Mouse (Mus musculus) neural tube, embryonic 14.5 days (tissue): ENCODE results near the gene Gm2a. TPM values are rescaled to one million over a fixed set of nuclear protein-coding genes. Genes with fewer than 3 reads are reported as not detected.
"Not testable (repeated sequence)": the region's sequence is repeated elsewhere in the genome, so short reads cannot be mapped to it uniquely, and the experiment has no call there.

Source experiments
- ATAC-seq: fragments of 200-750 bp; cut with Nextera tagmentation; 2 replicates; pipeline ENCODE4 v1.8.0; 2017; ENCODE audit warnings: low read depth, mild to moderate bottlenecking, moderate TSS enrichment, moderate library complexity
- H3K27ac ChIP-seq: fragments of 300-500 bp; sonication (generic); 2 replicates; pipeline ENCODE4 v1.5.1; 2014; ENCODE audit warnings: low read depth, mild to moderate bottlenecking, control low read depth, low read length, moderate library complexity, mixed read lengths
- H3K27me3 ChIP-seq: fragments of 300-500 bp; sonication (generic); 2 replicates; pipeline ENCODE4 v1.6.1; 2014; ENCODE audit warnings: low read length; ENCODE audit not compliant: control insufficient read depth, insufficient read depth
- H3K36me3 ChIP-seq: fragments of 300-500 bp; sonication (generic); 2 replicates; pipeline ENCODE4 v1.6.1; 2014; ENCODE audit warnings: low read length, mixed read lengths; ENCODE audit not compliant: control insufficient read depth, insufficient read depth
- H3K4me1 ChIP-seq: fragments of 300-500 bp; sonication (generic); 2 replicates; pipeline ENCODE4 v1.6.1; 2014; ENCODE audit warnings: low read length; ENCODE audit not compliant: control insufficient read depth, insufficient read depth
- H3K4me2 ChIP-seq: fragments of 300-500 bp; sonication (generic); 2 replicates; pipeline ENCODE4 v1.6.1; 2014; ENCODE audit warnings: mild to moderate bottlenecking, low read depth, low read length, control low read depth
- H3K4me3 ChIP-seq: fragments of 300-500 bp; sonication (generic); 2 replicates; pipeline ENCODE4 v1.5.1; 2014; ENCODE audit warnings: low read depth, low read length, control low read depth, mixed read lengths
- H3K9ac ChIP-seq: fragments of 300-500 bp; sonication (generic); replicated peaks from 2 replicates; pipeline ENCODE4 v1.6.1; 2014; ENCODE audit warnings: low read depth, mild to moderate bottlenecking, control low read depth, low read length, mixed read lengths
- H3K9me3 ChIP-seq: fragments of 300-500 bp; sonication (generic); 2 replicates; pipeline ENCODE4 v1.6.1; 2016; ENCODE audit warnings: low read length; ENCODE audit not compliant: control insufficient read depth
- WGBS: fragments of 180-500 bp; shearing (Covaris S2); extraction: QIAGEN DNeasy Blood & Tissue Kit; methylation state at CpG from one replicate; pipeline ENCODE4 v1.1.7; 2014; 5-methylcytosine and 5-hydroxymethylcytosine counted together
- polyA plus RNA-seq: library from polyadenylated mRNA; unstranded; fragments of >200 nt; fragmentation: Nextera tagmentation; extraction: Ambion mirVana; gene quantifications from 2 replicates; pipeline ENCODE4 v1.2.1, GENCODE M21; 2014

The Gm2a gene
- polyA plus RNA-seq, 1 experiment from 2014 or later = 32.5 TPM

DNA sequence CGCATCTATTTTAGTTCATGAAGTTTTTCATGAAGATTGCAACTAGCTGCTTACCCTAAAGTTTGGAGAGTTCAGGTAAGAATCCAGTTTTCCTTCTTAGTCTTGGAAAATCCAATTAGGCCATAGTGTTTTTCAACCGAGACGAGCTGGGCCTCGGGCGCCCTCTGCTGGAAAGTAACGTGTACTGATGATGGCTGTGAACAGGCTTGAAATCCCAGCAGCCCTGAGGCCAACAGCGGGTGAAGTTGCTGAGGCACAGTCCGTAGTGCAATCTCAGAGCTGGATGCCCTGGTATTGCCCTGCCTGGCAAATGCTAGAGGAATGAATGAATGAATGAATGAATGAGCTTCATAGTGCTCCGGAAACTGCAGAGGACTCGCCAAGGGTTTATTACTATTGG is 10.9 kb upstream of the Gm2a start:
- H3K27me3 ChIP-seq = no peaks in the 10 kb centered on the region
- no peak overlapping the region for H3K27ac ChIP-seq
- no peak overlapping the region for H3K4me3 ChIP-seq
- H3K36me3 ChIP-seq = no peaks in the 10 kb centered on the region
- H3K9ac ChIP-seq = no peak overlapping the region
- H3K9me3 ChIP-seq = no peaks in the 10 kb centered on the region
- no peak overlapping the region for H3K4me2 ChIP-seq
- ATAC-seq = peak; percentile 72; the same call in 1 of the 2 replicates
- no peaks in the 10 kb centered on the region for H3K4me1 ChIP-seq
- WGBS = 4% methylated on average over 10 of the region's 10 CpGs

DNA sequence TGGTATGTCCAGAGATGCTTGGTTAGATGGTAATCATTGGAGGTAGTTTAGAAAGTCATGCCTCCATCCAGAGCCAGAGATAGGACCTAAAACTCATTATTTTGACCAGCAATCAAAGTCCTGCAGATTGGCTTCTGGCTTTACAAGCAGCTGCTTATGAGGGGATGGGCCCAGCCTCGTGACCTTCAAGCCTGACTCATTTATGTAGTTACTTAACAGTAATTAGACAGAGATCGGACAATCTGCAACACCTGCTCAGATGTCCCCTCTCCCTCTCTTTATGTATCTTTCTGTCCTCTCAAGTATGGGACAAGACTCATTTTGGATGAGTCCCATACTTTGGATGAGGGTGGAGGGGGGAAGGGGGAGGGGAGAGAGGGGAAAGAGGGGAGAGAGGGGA is 8.0 kb upstream of the Gm2a start:
- Histone ChIP-seq H3K4me2 (no peak overlapping the region), H3K36me3 (no peaks in the 10 kb centered on the region), H3K4me3 (no peak overlapping the region), H3K27me3 (no peaks in the 10 kb centered on the region), H3K4me1 (no peaks in the 10 kb centered on the region), H3K9ac (no peak overlapping the region), H3K9me3 (no peaks in the 10 kb centered on the region), H3K27ac (no peak overlapping the region)
- ATAC-seq = no peak
- WGBS = 83% methylated on average over 2 of the region's 2 CpGs

- Histone ChIP-seq H3K9me3 (no peaks in the 10 kb centered on the region), H3K4me2 (no peak overlapping the region), H3K4me1 (no peaks in the 10 kb centered on the region), H3K36me3 (no peaks in the 10 kb centered on the region), H3K4me3 (no peak overlapping the region), H3K27ac (no peak overlapping the region), H3K9ac (no peak overlapping the region), H3K27me3 (no peaks in the 10 kb centered on the region)
- no peak for ATAC-seq
- WGBS = 89% methylated on average over 7 of the region's 7 CpGs
Observed at GRCm38 (mm10) chr11:55093096-55093495, 4.8 kb upstream of the Gm2a start.

DNA sequence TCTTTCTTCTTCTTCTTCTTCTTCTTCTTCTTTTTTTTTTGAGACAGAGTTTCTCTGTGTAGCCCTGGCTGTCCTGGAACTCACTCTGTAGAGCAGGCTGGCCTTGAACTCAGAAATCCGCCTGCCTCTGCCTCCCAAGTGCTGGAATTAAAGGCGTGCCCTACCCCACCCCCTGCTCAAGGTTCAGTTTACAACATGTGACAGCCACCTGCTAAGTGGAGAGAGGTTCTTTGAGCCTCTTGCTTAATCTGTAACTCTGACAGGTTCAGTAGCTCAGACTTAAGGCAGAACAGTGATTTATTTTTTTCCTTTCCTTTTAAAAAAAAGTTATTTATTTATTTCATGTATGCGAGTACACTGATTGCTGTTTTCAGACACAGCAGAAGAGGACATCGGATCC is 1.6 kb upstream of the Gm2a start:
- H3K27ac ChIP-seq, H3K36me3 ChIP-seq, H3K27me3 ChIP-seq, H3K4me1 ChIP-seq, ATAC-seq, H3K4me2 ChIP-seq, H3K9me3 ChIP-seq, H3K9ac ChIP-seq, H3K4me3 ChIP-seq: not testable (repeated sequence)
- WGBS = 86% methylated on average over 4 of the region's 4 CpGs

DNA sequence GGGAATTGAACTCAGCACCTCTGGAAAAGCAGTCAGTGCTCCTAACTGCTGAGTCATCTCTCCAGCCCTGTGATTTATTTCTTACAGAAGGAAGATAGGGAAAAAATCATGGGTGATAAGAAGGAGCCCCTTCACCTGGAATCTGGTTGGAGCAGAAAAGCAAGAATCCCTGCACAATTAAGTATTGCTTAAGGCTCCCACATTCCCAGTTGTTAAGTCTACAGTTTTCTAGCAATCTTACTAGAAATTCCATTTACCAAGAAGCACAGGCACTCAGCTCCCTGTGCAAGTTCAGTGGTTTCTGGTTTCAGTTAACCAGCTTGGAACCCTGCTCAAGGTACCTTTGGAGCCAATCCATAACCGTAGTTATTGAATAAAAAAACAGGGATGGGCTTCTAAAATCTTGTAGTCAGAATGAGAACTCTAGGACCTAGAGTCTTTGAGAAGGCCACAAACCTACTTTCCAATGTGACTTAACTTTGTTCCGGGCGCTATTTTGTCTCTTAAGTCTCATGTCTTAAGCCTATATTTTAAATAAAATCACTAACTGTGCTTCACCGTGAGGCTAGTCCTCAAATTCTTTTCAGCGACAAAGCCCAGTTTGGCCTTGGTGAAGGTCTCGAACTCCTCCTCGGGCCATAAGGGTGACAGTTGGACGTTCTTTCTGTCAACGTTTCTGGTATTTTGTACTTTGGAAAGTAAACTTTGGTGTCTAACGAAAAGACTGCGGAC is 1.0 kb upstream of the Gm2a start:
- Histone ChIP-seq H3K4me2 (peak overlapping the region; percentile 57), H3K9me3 (no peaks in the 10 kb centered on the region), H3K9ac (no peak overlapping the region), H3K4me1 (no peaks in the 10 kb centered on the region), H3K27ac (no peak overlapping the region), H3K27me3 (no peaks in the 10 kb centered on the region), H3K36me3 (no peaks in the 10 kb centered on the region), H3K4me3 (peak overlapping the region; percentile 41)
- ATAC-seq = no peak
- 42% methylated on average over 11 of the region's 11 CpGs for WGBS

- WGBS = 13% methylated on average over 24 of the region's 24 CpGs
Observed at GRCm38 (mm10) chr11:55098189-55098915, 437 bp downstream of the Gm2a start.

DNA sequence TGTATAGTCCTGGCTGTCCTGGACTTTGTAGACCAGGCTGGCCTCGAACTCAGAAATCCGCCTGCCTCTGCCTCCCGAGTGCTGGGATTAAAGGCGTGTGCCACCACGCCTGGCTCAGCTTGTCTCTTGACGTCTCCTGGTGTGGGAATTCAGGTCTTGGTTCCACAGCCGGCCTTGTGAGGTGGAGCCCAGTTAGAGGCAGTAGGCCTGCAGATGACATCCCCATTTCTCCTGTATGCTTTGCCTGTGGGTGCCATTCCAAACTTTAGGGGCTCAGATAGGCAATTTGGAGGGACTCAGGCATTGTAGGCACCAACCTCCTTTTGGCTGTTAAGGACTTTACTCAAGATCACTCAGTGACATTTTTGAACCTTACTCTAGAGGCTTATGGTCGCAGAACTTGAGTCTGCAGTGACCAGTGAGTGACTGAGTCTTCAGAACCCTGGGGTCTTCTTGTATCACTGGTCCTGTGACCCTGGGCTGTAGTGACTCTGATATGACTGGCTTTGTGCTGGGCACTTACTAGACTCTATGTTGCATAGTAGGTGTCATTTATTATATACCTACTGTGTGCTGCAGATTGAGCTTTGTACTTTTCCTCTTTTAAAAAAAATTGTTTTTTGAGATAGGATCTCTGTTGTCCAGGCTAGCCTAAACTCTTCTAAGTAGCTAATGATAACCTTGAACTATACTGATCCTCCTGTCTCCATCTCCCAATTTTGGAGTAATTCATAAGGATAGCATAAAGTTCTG is 1.3 kb downstream of the Gm2a start:
- H3K36me3 ChIP-seq = no peaks in the 10 kb centered on the region
- no peak overlapping the region for H3K9ac ChIP-seq
- H3K4me3 ChIP-seq = 0 out of 2 replicates have a peak overlapping the region, but pooled peaks have one; percentile 41
- H3K4me1 ChIP-seq = no peaks in the 10 kb centered on the region
- H3K9me3 ChIP-seq = no peaks in the 10 kb centered on the region
- WGBS = 94% methylated on average over 8 of the region's 8 CpGs
- no peak for ATAC-seq
- H3K27me3 ChIP-seq = no peaks in the 10 kb centered on the region
- H3K4me2 ChIP-seq = no peak overlapping the region; the same call in 1 of the 2 replicates
- no peak overlapping the region for H3K27ac ChIP-seq

More at GRCm38 (mm10) chr11:55098189-55098915, 437 bp downstream of the Gm2a start:
- peak; percentile 81 for ATAC-seq
- H3K27ac ChIP-seq = peak overlapping the region; percentile 46
- no peaks in the 10 kb centered on the region for H3K27me3 ChIP-seq
- H3K4me1 ChIP-seq = no peaks in the 10 kb centered on the region
- no peaks in the 10 kb centered on the region for H3K36me3 ChIP-seq
- H3K9ac ChIP-seq = peak overlapping the region; percentile 62
- no peaks in the 10 kb centered on the region for H3K9me3 ChIP-seq
- peak overlapping the region; percentile 41 for H3K4me3 ChIP-seq
- H3K4me2 ChIP-seq = peak overlapping the region; percentile 57

DNA sequence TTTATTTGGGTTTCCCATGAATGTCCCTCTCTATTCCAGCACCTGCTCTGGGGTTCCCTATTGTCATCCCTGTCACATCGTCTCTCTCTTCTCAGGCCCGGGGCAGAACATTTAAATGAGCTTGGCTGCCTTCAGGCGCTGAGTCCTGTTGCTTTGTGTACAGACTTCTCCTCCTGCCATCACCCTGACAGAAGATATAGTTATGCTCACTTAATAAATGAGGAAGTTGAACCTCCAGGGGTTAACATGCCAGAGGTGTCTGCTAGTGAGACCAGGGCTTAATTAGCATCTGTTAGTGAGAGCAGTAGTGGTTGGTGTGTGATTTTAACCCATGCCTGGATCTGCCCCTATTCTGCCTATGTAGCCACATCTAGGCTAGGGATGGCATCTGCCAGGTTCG is 2.0 kb downstream of the Gm2a start:
- WGBS = 41% methylated on average over 4 of the region's 4 CpGs
- H3K9ac ChIP-seq = no peak overlapping the region
- no peak overlapping the region for H3K4me2 ChIP-seq

DNA sequence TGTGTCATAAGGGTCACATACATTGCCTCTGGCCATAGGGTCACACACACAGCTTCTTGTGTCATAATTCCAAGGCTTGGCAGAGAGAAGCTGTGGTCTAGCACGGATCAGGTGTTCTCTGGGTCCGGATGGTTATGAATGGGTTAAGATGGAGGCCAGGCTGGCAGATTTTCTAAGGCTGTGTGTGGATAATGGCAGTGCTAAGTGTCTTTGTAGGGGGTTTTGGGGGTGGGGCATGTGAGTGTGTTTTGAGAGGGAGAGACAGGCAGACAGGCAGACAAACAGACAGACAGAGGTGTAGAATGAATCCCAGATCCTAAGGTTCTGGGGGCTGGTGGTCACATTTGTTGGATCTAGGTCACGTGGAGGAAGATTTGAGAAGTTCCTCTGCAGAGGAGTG is 4.1 kb downstream of the Gm2a start:
- Histone ChIP-seq H3K27ac (no peak overlapping the region), H3K9ac (no peak overlapping the region), H3K9me3 (no peaks in the 10 kb centered on the region), H3K4me1 (no peaks in the 10 kb centered on the region), H3K4me2 (no peak overlapping the region), H3K36me3 (no peaks in the 10 kb centered on the region), H3K4me3 (no peak overlapping the region), H3K27me3 (no peaks in the 10 kb centered on the region)
- no peak for ATAC-seq
- 93% methylated on average over 3 of the region's 3 CpGs for WGBS

More for the DNA sequence above, 2.0 kb downstream of the Gm2a start:
- Histone ChIP-seq H3K27me3 (no peaks in the 10 kb centered on the region), H3K9me3 (no peaks in the 10 kb centered on the region), H3K4me1 (no peaks in the 10 kb centered on the region), H3K36me3 (no peaks in the 10 kb centered on the region), H3K4me3 (no peak overlapping the region), H3K27ac (no peak overlapping the region)
- no peak for ATAC-seq
